Mouse (Mus musculus): Measurements from ENCODE around the gene Lingo2.

Gene Lingo2

GRCm38 (mm10) chr4:36951150-36951954 lies at the start of gene Lingo2:
Gene Lingo2 (minus strand): TSS chr4:36951747.
- no peak for DNase-seq (ENCODE audit: low spot score in 2 of 2)

GRCm38 (mm10) chr4:36973358-36973757 lies 21.8 kb upstream of the Lingo2 start:
- no peak for DNase-seq (ENCODE audit: low spot score in 2 of 2)

GRCm38 (mm10) chr4:36952431-36953429 lies 1.2 kb upstream of the Lingo2 start:
- no peak for DNase-seq (ENCODE audit: low spot score in 2 of 2)

- DNase-seq (ENCODE audit: low spot score in 2 of 2): no peak
Measured at GRCm38 (mm10) chr4:36951955-36952215, 338 bp upstream of the Lingo2 start.

- no peak for DNase-seq (ENCODE audit: low spot score in 2 of 2)
Measured at GRCm38 (mm10) chr4:36950790-36951149, 777 bp downstream of the Lingo2 start.

GRCm38 (mm10) chr4:36950021-36950751 lies 1.4 kb downstream of the Lingo2 start:
- DNase-seq (ENCODE audit: low spot score in 2 of 2): no peak

- DNase-seq (ENCODE audit: low spot score in 2 of 2): no peak
Measured at GRCm38 (mm10) chr4:36890810-36891209, 60.7 kb downstream of the Lingo2 start.

- no peak for DNase-seq (ENCODE audit: low spot score in 2 of 2)
Measured at GRCm38 (mm10) chr4:36890365-36890764, 61.2 kb downstream of the Lingo2 start.

GRCm38 (mm10) chr4:36874781-36875180 lies 76.8 kb downstream of the Lingo2 start:
- no peak for DNase-seq (ENCODE audit: low spot score in 2 of 2)

- no peak for DNase-seq (ENCODE audit: low spot score in 2 of 2)
Measured at GRCm38 (mm10) chr4:36824982-36825381, 126.6 kb downstream of the Lingo2 start.

GRCm38 (mm10) chr4:36821914-36822313 lies 129.6 kb downstream of the Lingo2 start:
- DNase-seq (ENCODE audit: low spot score in 2 of 2): no peak

GRCm38 (mm10) chr4:36775088-36775487 lies 176.5 kb downstream of the Lingo2 start:
- no peak for DNase-seq (ENCODE audit: low spot score in 2 of 2)

GRCm38 (mm10) chr4:36730691-36731090 lies 220.9 kb downstream of the Lingo2 start:
- no peak for DNase-seq (ENCODE audit: low spot score in 2 of 2)

- DNase-seq (ENCODE audit: low spot score in 2 of 2): no peak
Measured at GRCm38 (mm10) chr4:36716411-36716810, 235.1 kb downstream of the Lingo2 start.

- no peak for DNase-seq (ENCODE audit: low spot score in 2 of 2)
Measured at GRCm38 (mm10) chr4:36698888-36699287, 252.7 kb downstream of the Lingo2 start.

- no peak for DNase-seq (ENCODE audit: low spot score in 2 of 2)
Measured at GRCm38 (mm10) chr4:36696810-36697209, 254.7 kb downstream of the Lingo2 start.

- no peak for DNase-seq (ENCODE audit: low spot score in 2 of 2)
Measured at GRCm38 (mm10) chr4:36659920-36660319, 291.6 kb downstream of the Lingo2 start.

- no peak for DNase-seq (ENCODE audit: low spot score in 2 of 2)
Measured at GRCm38 (mm10) chr4:36647753-36648152, 303.8 kb downstream of the Lingo2 start.

GRCm38 (mm10) chr4:36635666-36636065 lies 315.9 kb downstream of the Lingo2 start:
- no peak for DNase-seq (ENCODE audit: low spot score in 2 of 2)

- DNase-seq (ENCODE audit: low spot score in 2 of 2): no peak
Measured at GRCm38 (mm10) chr4:36576801-36577200, 374.7 kb downstream of the Lingo2 start.

GRCm38 (mm10) chr4:36576256-36576655 lies 375.3 kb downstream of the Lingo2 start:
- no peak for DNase-seq (ENCODE audit: low spot score in 2 of 2)

GRCm38 (mm10) chr4:36566544-36566943 lies 385.0 kb downstream of the Lingo2 start:
- no peak for DNase-seq (ENCODE audit: low spot score in 2 of 2)

Measured in urinary bladder, adult 18-20 months (tissue).